Mouse (Mus musculus) CH12.LX (cell line): Measurements from ENCODE around the gene Rap1gds1. TPM values are rescaled to one million over a fixed set of nuclear protein-coding genes. Genes with fewer than 3 reads are reported as not detected.

Experiments used
- DNase-seq: peaks from one replicate; pipeline ENCODE4 v3.0.0-alpha.2; 2013; ENCODE audit errors: extremely low read depth
- H3K27ac ChIP-seq: 2 replicates; pipeline ENCODE4 v1.5.1; 2012; ENCODE audit warnings: low read depth, mild to moderate bottlenecking, control low read depth, moderate library complexity; ENCODE audit not compliant: insufficient read depth
- H3K27me3 ChIP-seq: replicated peaks from 2 replicates; pipeline ENCODE3; 2012; ENCODE audit warnings: inconsistent platforms
- H3K36me3 ChIP-seq, 2 experiments: replicated peaks in 1 of 2; 2 replicates each; pipeline versions ENCODE3 to v1.6.1; 2012; ENCODE audit warnings: inconsistent platforms in 1 of 2, low read length in 1 of 2, mild to moderate bottlenecking in 1 of 2, mixed read lengths in 1 of 2, moderate library complexity in 1 of 2; ENCODE audit not compliant: control insufficient read depth in 1 of 2, insufficient read depth in 1 of 2
- H3K4me1 ChIP-seq, 2 experiments: 2 replicates each; pipeline ENCODE4 v1.6.1; 2012; ENCODE audit warnings: inconsistent platforms in 1 of 2, moderate library complexity in 1 of 2; ENCODE audit not compliant: insufficient read depth in 2 of 2, control insufficient read depth in 1 of 2
- H3K4me2 ChIP-seq: 2 replicates; pipeline ENCODE4 v1.6.1; 2012; ENCODE audit warnings: low read depth, mild to moderate bottlenecking, control low read depth; ENCODE audit not compliant: poor library complexity, insufficient read depth, severe bottlenecking
- H3K4me3 ChIP-seq, 3 experiments: fragments of 150-350 bp in 1 of 3; sonication (generic) in 1 of 3; replicated peaks in 1 of 3; 2 replicates each; pipeline versions ENCODE3 to v1.5.1; 2011 to 2012; ENCODE audit warnings: low read depth in 2 of 3, low read length in 2 of 3, mild to moderate bottlenecking in 2 of 3, moderate library complexity in 2 of 3, control low read depth in 1 of 3, improper control_type of control experiment in 1 of 3, inconsistent platforms in 1 of 3, mixed read lengths in 1 of 3; ENCODE audit not compliant: poor library complexity in 1 of 3
- H3K79me2 ChIP-seq: replicated peaks from 2 replicates; pipeline ENCODE4 v1.6.1; 2012; ENCODE audit warnings: mild to moderate bottlenecking, moderate library complexity; ENCODE audit not compliant: control insufficient read depth, poor library complexity, insufficient read depth, severe bottlenecking; ENCODE audit errors: extremely low read depth
- H3K9ac ChIP-seq: 2 replicates; pipeline ENCODE4 v1.6.1; 2012; ENCODE audit warnings: low read depth, mild to moderate bottlenecking, control low read depth, moderate library complexity; ENCODE audit not compliant: insufficient read depth
- H3K9me3 ChIP-seq: replicated peaks from 2 replicates; pipeline ENCODE3; 2012; ENCODE audit warnings: low read length, inconsistent platforms, mixed read lengths
- CHD1 ChIP-seq: IDR thresholded peaks from 2 replicates; pipeline ENCODE4 v1.6.1; 2012; ENCODE audit warnings: low read depth, low read length, improper control_type of control experiment, inconsistent platforms
- CHD2 ChIP-seq: IDR thresholded peaks from 2 replicates; pipeline ENCODE4 v1.6.1; 2011; ENCODE audit warnings: low read length, improper control_type of control experiment
- CTCF ChIP-seq, 2 experiments: IDR thresholded peaks in 1 of 2; conservative IDR thresholded peaks in 1 of 2; 2 replicates each; pipeline ENCODE4 v1.5.1; 2011 to 2012; ENCODE audit warnings: low read depth in 2 of 2, low read length in 2 of 2, improper control_type of control experiment in 1 of 2, inconsistent platforms in 1 of 2, mild to moderate bottlenecking in 1 of 2, moderate library complexity in 1 of 2
- E2F4 ChIP-seq: IDR thresholded peaks from 2 replicates; pipeline ENCODE4 v1.6.1; 2011; ENCODE audit warnings: low read depth, low read length, improper control_type of control experiment; ENCODE audit not compliant: insufficient replicate concordance
- ETS1 ChIP-seq: conservative IDR thresholded peaks from 2 replicates; pipeline ENCODE4 v1.6.1; 2012; ENCODE audit warnings: low read depth, mild to moderate bottlenecking, inconsistent platforms, low read length, improper control_type of control experiment, moderate library complexity
- HCFC1 ChIP-seq: IDR thresholded peaks from 2 replicates; pipeline ENCODE4 v1.6.1; 2012; ENCODE audit warnings: low read depth, mild to moderate bottlenecking, inconsistent platforms, low read length, improper control_type of control experiment
- JUND ChIP-seq: conservative IDR thresholded peaks from 2 replicates; pipeline ENCODE4 v1.6.1; 2011; ENCODE audit warnings: low read depth, low read length, improper control_type of control experiment
- MAX ChIP-seq: IDR thresholded peaks from 2 replicates; pipeline ENCODE4 v1.6.1; 2011; ENCODE audit warnings: low read length, improper control_type of control experiment
- MAZ ChIP-seq: IDR thresholded peaks from 2 replicates; pipeline ENCODE4 v1.6.1; 2012; ENCODE audit warnings: low read depth, mild to moderate bottlenecking, inconsistent platforms, low read length, improper control_type of control experiment, moderate library complexity
- MXI1 ChIP-seq: IDR thresholded peaks from 2 replicates; pipeline ENCODE4 v1.6.1; 2011; ENCODE audit warnings: mild to moderate bottlenecking, low read depth, low read length, improper control_type of control experiment
- NELFE ChIP-seq: IDR thresholded peaks from 2 replicates; pipeline ENCODE4 v1.6.1; 2011; ENCODE audit warnings: low read depth, low read length, improper control_type of control experiment
- NRF1 ChIP-seq: IDR thresholded peaks from 2 replicates; pipeline ENCODE4 v1.6.1; 2014; ENCODE audit warnings: low read depth, mild to moderate bottlenecking, inconsistent platforms, low read length, improper control_type of control experiment, moderate library complexity
- PAX5 ChIP-seq: IDR thresholded peaks from 2 replicates; pipeline ENCODE4 v1.6.1; 2012; ENCODE audit warnings: low read length, inconsistent platforms, mixed read lengths
- POLR2A ChIP-seq: IDR thresholded peaks from 2 replicates; pipeline ENCODE4 v1.6.1; 2011; ENCODE audit warnings: low read depth, mild to moderate bottlenecking, improper control_type of control experiment, low read length
- RAD21 ChIP-seq: IDR thresholded peaks from 2 replicates; pipeline ENCODE4 v1.6.1; 2011; ENCODE audit warnings: low read depth, mild to moderate bottlenecking, low read length, improper control_type of control experiment, moderate library complexity
- RCOR1 ChIP-seq: conservative IDR thresholded peaks from 2 replicates; pipeline ENCODE4 v1.6.1; 2012; ENCODE audit warnings: low read depth, mild to moderate bottlenecking, inconsistent platforms, low read length, improper control_type of control experiment
- SIN3A ChIP-seq: IDR thresholded peaks from 2 replicates; pipeline ENCODE4 v1.6.1; 2012; ENCODE audit warnings: low read length, improper control_type of control experiment, inconsistent platforms
- TCF12 ChIP-seq: IDR thresholded peaks from 2 replicates; pipeline ENCODE4 v1.6.1; 2014; ENCODE audit warnings: low read depth, mild to moderate bottlenecking, inconsistent platforms, low read length, improper control_type of control experiment
- UBTF ChIP-seq: IDR thresholded peaks from 2 replicates; pipeline ENCODE4 v1.6.1; 2012; ENCODE audit warnings: low read depth, mild to moderate bottlenecking, inconsistent platforms, low read length, improper control_type of control experiment, moderate library complexity
- USF1 ChIP-seq: IDR thresholded peaks from 2 replicates; pipeline ENCODE4 v1.6.1; 2014; ENCODE audit warnings: low read depth, mild to moderate bottlenecking, inconsistent platforms, low read length, improper control_type of control experiment
- ZC3H11A ChIP-seq: IDR thresholded peaks from 2 replicates; pipeline ENCODE4 v1.6.1; 2012; ENCODE audit warnings: low read depth, mild to moderate bottlenecking, inconsistent platforms, low read length, improper control_type of control experiment
- ZKSCAN1 ChIP-seq: IDR thresholded peaks from 2 replicates; pipeline ENCODE4 v1.6.1; 2012; ENCODE audit warnings: low read depth, inconsistent platforms, low read length, improper control_type of control experiment, borderline replicate concordance
- dilution Hi-C: fragments of 300-500 bp; cut with MboI; formaldehyde crosslinking; loops from 2 replicates; pipeline ENCODE4 v1.14.3; 2020; ENCODE audit warnings: low sequenced_read_pairs; ENCODE audit not compliant: extremely low pct_unique_long_range_greater_than_20kb, extremely low pct_ligation_motif_present
- in situ Hi-C: fragments of 300-500 bp; cut with MboI; formaldehyde crosslinking; loops from 3 replicates; pipeline ENCODE4 v1.14.3; 2019; ENCODE audit warnings: low sequenced_read_pairs, low pct_ligation_motif_present, low pct_unique_long_range_greater_than_20kb, mixed read lengths
- polyA plus RNA-seq: library from polyadenylated mRNA; unstranded; fragments of >175 nt; gene quantifications from 2 replicates; pipeline ENCODE4 v1.2.1, GENCODE M21; 2012; ENCODE audit warnings: low read depth; ENCODE audit not compliant: insufficient read length
- total RNA-seq, 2 experiments: library from RNA; depleted of rRNA; stranded (reverse); fragments of 300-350 nt in 1 of 2; fragments of >200 nt in 1 of 2; gene quantifications; 2 replicates each; pipeline ENCODE4 v1.2.3; 2012 to 2014

Gene Rap1gds1
- total and polyA plus RNA-seq, 3 experiments = 24.4 to 36.7 (median 26.3) TPM

- H3K9ac ChIP-seq = no peak overlapping the region
- dilution Hi-C loops = no loop called here
- H3K27ac ChIP-seq = no peak overlapping the region
- in situ Hi-C loops = no loop called here
- H3K9me3 ChIP-seq = no peaks in the 10 kb centered on the region
- no peak for DNase-seq
- no peaks in the 10 kb centered on the region for H3K79me2 ChIP-seq
- peaks cover 0 to 4% of the 10 kb centered on the region in 2 experiments for H3K36me3 ChIP-seq
- TF ChIP-seq PAX5 (no peak), ETS1 (no peak), NELFE (no peak), ZKSCAN1 (no peak), RCOR1 (no peak), HCFC1 (no peak), USF1 (no peak), RAD21 (no peak), MXI1 (no peak), ZC3H11A (no peak), E2F4 (no peak), POLR2A (no peak), JUND (no peak), UBTF (no peak)
- TF ChIP-seq, all 38 proteins: peak for 0
- no peak overlapping the region for H3K4me2 ChIP-seq
- peaks cover 0 to 6% of the 10 kb centered on the region in 2 experiments; a peak in 1 of 4 replicates for H3K4me1 ChIP-seq
- no peaks in the 10 kb centered on the region for H3K27me3 ChIP-seq
- H3K4me3 ChIP-seq = no peak overlapping the region
These were observed 85.9 kb downstream of the Rap1gds1 start for GRCm38 (mm10) chr3:138989141-138989540.

- no peaks in the 10 kb centered on the region for H3K9me3 ChIP-seq
- dilution Hi-C loops = no loop called here
- H3K36me3 ChIP-seq = peaks cover 0 to 6% of the 10 kb centered on the region in 2 experiments
- no peak for TF ChIP-seq ZC3H11A
- no peak for TF ChIP-seq CHD1
- TF ChIP-seq MAX = no peak
- no peak for TF ChIP-seq PAX5
- H3K4me1 ChIP-seq = peaks cover 0 to 6% of the 10 kb centered on the region in 2 experiments; a peak in 1 of 4 replicates
- no peak overlapping the region for H3K27ac ChIP-seq
- in situ Hi-C loops = no loop called here
- H3K4me2 ChIP-seq = no peak overlapping the region
- DNase-seq = no peak
- H3K27me3 ChIP-seq = no peaks in the 10 kb centered on the region
- no peak overlapping the region for H3K9ac ChIP-seq
- no peak overlapping the region for H3K4me3 ChIP-seq
- H3K79me2 ChIP-seq = no peaks in the 10 kb centered on the region
These were observed 87.0 kb downstream of the Rap1gds1 start for GRCm38 (mm10) chr3:138988004-138988403.

GRCm38 (mm10) chr3:138982249-138982648, 92.8 kb downstream of the Rap1gds1 start:
- H3K27ac ChIP-seq = no peak overlapping the region
- H3K9ac ChIP-seq = no peak overlapping the region
- H3K4me2 ChIP-seq = no peak overlapping the region
- dilution Hi-C loops (no loop called here), in situ Hi-C loops (no loop called here)
- H3K27me3 ChIP-seq = no peaks in the 10 kb centered on the region
- no peak overlapping the region for H3K4me3 ChIP-seq
- no peak for DNase-seq
- peaks cover 0 to 9% of the 10 kb centered on the region in 2 experiments for H3K36me3 ChIP-seq
- H3K9me3 ChIP-seq = no peaks in the 10 kb centered on the region
- peaks cover 0 to 3% of the 10 kb centered on the region in 2 experiments; a peak in 1 of 4 replicates for H3K4me1 ChIP-seq
- TF ChIP-seq TCF12 = no peak
- TF ChIP-seq NELFE = no peak
- no peak for TF ChIP-seq MAX
- no peak for TF ChIP-seq ETS1
- TF ChIP-seq E2F4 = no peak
- TF ChIP-seq SIN3A = no peak
- TF ChIP-seq POLR2A = no peak
- TF ChIP-seq NRF1 = no peak
- no peak for TF ChIP-seq MAZ
- no peak for TF ChIP-seq UBTF
- TF ChIP-seq CHD2 = no peak
- no peak for TF ChIP-seq CTCF (conservative IDR thresholded peaks at IDR 0.05 in 1 of 2, IDR thresholded peaks at IDR 0.05 in 1 of 2; ENCODE audit: low read depth in 2 of 2, low read length in 2 of 2)
- H3K79me2 ChIP-seq = no peaks in the 10 kb centered on the region; the same call in 1 of the 2 replicates
